Mouse (Mus musculus) kidney, postnatal 0 days (tissue): ENCODE data around the gene Pianp. TPM values are rescaled to one million over a fixed set of nuclear protein-coding genes. Genes with fewer than 3 reads are reported as not detected.
"Not testable (repeated sequence)": the region's sequence is repeated elsewhere in the genome, so short reads cannot be mapped to it uniquely, and the experiment has no call there.

ENCODE experiments used
- ATAC-seq: fragments of 200-750 bp; cut with Nextera tagmentation; replicated peaks from 2 replicates; pipeline ENCODE4 v1.8.0; 2017; ENCODE audit warnings: low read depth, moderate number of reproducible peaks, moderate TSS enrichment, moderate library complexity; ENCODE audit not compliant: low FRiP score
- DNase-seq: peaks from one replicate; pipeline ENCODE4 v3.0.0-alpha.2; 2016; ENCODE audit warnings: low spot score
- H3K27ac ChIP-seq: fragments of 300-500 bp; sonication (generic); 2 replicates; pipeline ENCODE4 v1.5.1; 2014; ENCODE audit warnings: mild to moderate bottlenecking
- H3K27me3 ChIP-seq: fragments of 300-500 bp; sonication (generic); 2 replicates; pipeline ENCODE4 v1.6.1; 2014; ENCODE audit warnings: low read length, mixed read lengths; ENCODE audit not compliant: insufficient read depth
- H3K36me3 ChIP-seq: fragments of 300-500 bp; sonication (generic); 2 replicates; pipeline ENCODE4 v1.6.1; 2014; ENCODE audit warnings: low read length, mixed read lengths; ENCODE audit not compliant: insufficient read depth
- H3K4me1 ChIP-seq: fragments of 300-500 bp; sonication (generic); replicated peaks from 2 replicates; pipeline ENCODE4 v1.6.1; 2014; ENCODE audit warnings: antibody characterized with exemption, low read length, mixed read lengths; ENCODE audit not compliant: insufficient read depth
- H3K4me2 ChIP-seq: fragments of 300-500 bp; sonication (generic); 2 replicates; pipeline ENCODE4 v1.6.1; 2014; ENCODE audit warnings: mild to moderate bottlenecking, low read length, moderate library complexity, mixed read lengths
- H3K4me3 ChIP-seq: fragments of 300-500 bp; sonication (generic); replicated peaks from 2 replicates; pipeline ENCODE4 v1.5.1; 2014; ENCODE audit warnings: low read depth, low read length
- H3K9ac ChIP-seq: fragments of 300-500 bp; sonication (generic); 2 replicates; pipeline ENCODE4 v1.6.1; 2014; ENCODE audit warnings: low read depth, low read length
- H3K9me3 ChIP-seq: fragments of 300-500 bp; sonication (generic); replicated peaks from 2 replicates; pipeline ENCODE4 v1.6.1; 2016; ENCODE audit warnings: low read length, inconsistent platforms, mixed read lengths
- CTCF ChIP-seq: IDR thresholded peaks from 2 replicates; pipeline ENCODE4 v1.5.1; 2016; ENCODE audit warnings: antibody characterized with exemption, low read depth, mild to moderate bottlenecking, moderate library complexity
- WGBS: fragments of 180-500 bp; shearing (Covaris S2); extraction: QIAGEN DNeasy Blood & Tissue Kit; methylation state at CpG from one replicate; pipeline ENCODE4 v1.1.7; 2014; 5-methylcytosine and 5-hydroxymethylcytosine counted together
- polyA plus RNA-seq: library from polyadenylated mRNA; unstranded; fragments of >200 nt; fragmentation: Nextera tagmentation; extraction: Ambion mirVana; gene quantifications from 2 replicates; pipeline ENCODE4 v1.2.1, GENCODE M21; 2015

Pianp gene
- polyA plus RNA-seq, 1 experiment from 2014 or later = 2.0 TPM

DNA sequence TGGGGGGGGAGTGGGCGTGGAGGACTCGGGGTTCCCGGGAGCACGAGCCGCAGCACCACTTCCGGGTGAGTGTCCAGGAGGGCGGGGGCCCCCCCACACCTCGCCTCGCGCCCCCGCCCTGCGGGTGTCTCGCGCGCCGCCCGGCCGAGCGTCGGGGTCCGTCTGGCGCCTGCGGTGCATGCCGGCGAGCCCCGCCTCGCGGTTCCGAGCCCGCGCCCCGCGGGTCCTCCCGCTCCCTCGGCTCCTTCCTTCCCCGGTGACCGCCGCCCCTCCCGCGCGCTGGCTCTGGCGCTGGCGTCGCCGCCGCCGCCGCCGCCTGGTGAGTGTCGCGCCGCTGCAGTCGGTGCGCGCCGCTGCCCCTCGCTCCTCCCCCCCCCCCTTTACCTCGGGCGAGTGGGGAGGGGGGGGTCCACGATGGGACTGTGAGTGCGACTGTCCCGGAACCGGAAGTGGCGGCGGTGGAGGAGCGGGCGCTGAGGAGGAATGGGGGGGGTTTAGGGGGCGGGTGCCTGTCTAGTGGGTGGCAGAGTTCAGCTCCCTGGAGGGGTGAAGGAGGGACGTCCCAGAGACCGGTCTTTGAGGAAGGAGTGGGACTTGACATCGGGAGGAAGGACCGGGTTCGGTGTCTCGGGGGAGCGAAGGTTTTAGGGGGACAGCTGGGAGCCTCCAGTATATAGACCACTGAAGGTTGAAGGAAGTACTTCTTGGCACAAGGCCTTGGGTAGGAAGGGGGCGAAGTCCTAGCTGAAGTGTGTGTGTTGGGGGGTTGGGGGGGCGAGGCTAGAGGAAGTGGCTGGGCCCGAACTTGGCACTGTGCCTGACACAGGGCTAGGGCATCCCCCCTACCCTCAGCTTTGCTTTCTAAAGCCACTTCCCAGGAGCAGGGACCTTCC, 12.9 kb downstream of the Pianp start:
- peak; percentile 85 for ATAC-seq
- Histone ChIP-seq H3K4me2 (peak overlapping the region; percentile 70), H3K4me1 (0 out of 2 replicates have a peak, but pooled peaks cover 7% of the 10 kb centered on the region), H3K27me3 (no peaks in the 10 kb centered on the region), H3K9me3 (no peaks in the 10 kb centered on the region), H3K36me3 (peaks cover 13% of the 10 kb centered on the region; the same call in 1 of the 2 replicates), H3K4me3 (peak overlapping the region; percentile 88), H3K9ac (peak overlapping the region; percentile 94), H3K27ac (peak overlapping the region; percentile 98)
- DNase-seq = peak; percentile 91
- under 1% methylated on average over 51 of the region's 78 CpGs for WGBS
- no peak for TF ChIP-seq CTCF

GRCm38 (mm10) chr6:125017682-125018081, 21.2 kb downstream of the Pianp start:
- Histone ChIP-seq H3K9me3 (no peaks in the 10 kb centered on the region), H3K36me3 (peaks cover 42% of the 10 kb centered on the region), H3K4me3 (no peak overlapping the region), H3K27me3 (no peaks in the 10 kb centered on the region), H3K9ac (no peak overlapping the region), H3K4me2 (no peak overlapping the region), H3K4me1 (no peaks in the 10 kb centered on the region), H3K27ac (no peak overlapping the region)
- DNase-seq (no peak), ATAC-seq (no peak)
- no peak for TF ChIP-seq CTCF
- WGBS = 92% methylated on average over 3 of the region's 3 CpGs

DNA sequence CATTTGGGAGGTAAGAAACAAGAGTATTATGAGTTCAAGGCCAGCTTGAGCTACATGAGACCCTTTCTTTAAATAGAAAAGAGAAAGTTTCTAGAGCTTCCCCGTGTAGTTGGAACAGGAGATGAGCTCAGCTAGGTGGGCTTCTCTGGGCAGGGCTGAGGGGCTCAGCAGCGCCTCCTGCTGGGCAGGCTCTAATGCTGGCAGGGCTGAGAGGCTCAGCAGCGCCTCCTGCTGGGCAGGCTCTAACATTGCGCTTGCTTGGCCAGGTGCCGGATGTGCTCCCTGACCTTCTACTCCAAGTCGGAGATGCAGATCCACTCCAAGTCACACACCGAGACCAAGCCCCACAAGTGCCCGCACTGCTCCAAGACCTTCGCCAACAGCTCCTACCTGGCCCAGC, 34.0 kb downstream of the Pianp start:
- H3K36me3 ChIP-seq = peaks cover 53% of the 10 kb centered on the region
- not testable (repeated sequence) for H3K9me3 ChIP-seq, H3K27me3 ChIP-seq, H3K9ac ChIP-seq, H3K27ac ChIP-seq, H3K4me3 ChIP-seq, H3K4me1 ChIP-seq, H3K4me2 ChIP-seq
- DNase-seq (peak; percentile 50), ATAC-seq (peak; percentile 47; the same call in 1 of the 2 replicates)
- WGBS = 34% methylated on average over 7 of the region's 9 CpGs
- peak; percentile 95 for TF ChIP-seq CTCF

GRCm38 (mm10) chr6:125031604-125032003, 35.1 kb downstream of the Pianp start:
- no peak overlapping the region for H3K4me3 ChIP-seq
- peaks cover 52% of the 10 kb centered on the region for H3K36me3 ChIP-seq
- ATAC-seq (no peak), DNase-seq (no peak)
- H3K4me2 ChIP-seq = no peak overlapping the region
- H3K9ac ChIP-seq = no peak overlapping the region
- H3K27me3 ChIP-seq = no peaks in the 10 kb centered on the region
- 91% methylated on average over 16 of the region's 16 CpGs for WGBS
- no peaks in the 10 kb centered on the region for H3K4me1 ChIP-seq
- H3K27ac ChIP-seq = no peak overlapping the region
- no peak for TF ChIP-seq CTCF
- no peaks in the 10 kb centered on the region for H3K9me3 ChIP-seq

- TF ChIP-seq CTCF = no peak
- ATAC-seq = no peak
- H3K4me3 ChIP-seq = peak overlapping the region; percentile 78; the same call in 1 of the 2 replicates
- H3K9me3 ChIP-seq = no peaks in the 10 kb centered on the region
- 90% methylated on average over 4 of the region's 4 CpGs for WGBS
- no peak for DNase-seq
- peaks cover 21% of the 10 kb centered on the region for H3K36me3 ChIP-seq
- peak overlapping the region; percentile 32; the same call in 1 of the 2 replicates for H3K9ac ChIP-seq
- peak overlapping the region; percentile 60 for H3K4me2 ChIP-seq
- H3K4me1 ChIP-seq = peaks cover 12% of the 10 kb centered on the region; the same call in 1 of the 2 replicates
- no peaks in the 10 kb centered on the region for H3K27me3 ChIP-seq
- H3K27ac ChIP-seq = peak overlapping the region; percentile 67
Observed at GRCm38 (mm10) chr6:125038666-125039065, 42.2 kb downstream of the Pianp start.

DNA sequence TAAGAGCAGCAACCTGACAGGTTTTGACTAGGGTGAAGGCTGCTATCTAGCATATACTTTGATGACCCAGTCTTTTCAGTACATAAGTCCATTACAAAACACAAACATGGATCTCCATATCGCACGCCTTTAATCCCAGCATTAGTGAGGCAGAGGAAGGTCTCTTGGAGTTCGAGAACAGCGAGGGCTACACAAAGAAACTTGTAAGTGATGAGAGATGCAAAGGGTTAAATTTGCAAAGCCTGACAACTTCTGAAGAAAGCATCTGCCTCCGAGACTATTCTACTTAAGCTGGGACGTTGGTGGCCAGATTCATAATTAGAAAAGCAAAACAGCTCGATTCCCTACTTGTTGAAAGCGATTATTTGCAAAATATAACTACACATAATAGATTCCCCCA, 42.6 kb downstream of the Pianp start:
- H3K9ac ChIP-seq = peak overlapping the region; percentile 32; the same call in 1 of the 2 replicates
- H3K27me3 ChIP-seq = no peaks in the 10 kb centered on the region
- peak overlapping the region; percentile 60 for H3K4me2 ChIP-seq
- peak overlapping the region; percentile 78 for H3K4me3 ChIP-seq
- no peak for TF ChIP-seq CTCF
- peaks cover 21% of the 10 kb centered on the region for H3K36me3 ChIP-seq
- 4% methylated on average over 8 of the region's 8 CpGs for WGBS
- H3K27ac ChIP-seq = peak overlapping the region; percentile 67
- ATAC-seq (peak; percentile 7; the same call in 1 of the 2 replicates), DNase-seq (no peak)
- no peaks in the 10 kb centered on the region for H3K9me3 ChIP-seq
- H3K4me1 ChIP-seq = peaks cover 12% of the 10 kb centered on the region; the same call in 1 of the 2 replicates
